Comparison of ENCODE assay signal across 13 mouse cellular contexts in the genomic region with DNA sequence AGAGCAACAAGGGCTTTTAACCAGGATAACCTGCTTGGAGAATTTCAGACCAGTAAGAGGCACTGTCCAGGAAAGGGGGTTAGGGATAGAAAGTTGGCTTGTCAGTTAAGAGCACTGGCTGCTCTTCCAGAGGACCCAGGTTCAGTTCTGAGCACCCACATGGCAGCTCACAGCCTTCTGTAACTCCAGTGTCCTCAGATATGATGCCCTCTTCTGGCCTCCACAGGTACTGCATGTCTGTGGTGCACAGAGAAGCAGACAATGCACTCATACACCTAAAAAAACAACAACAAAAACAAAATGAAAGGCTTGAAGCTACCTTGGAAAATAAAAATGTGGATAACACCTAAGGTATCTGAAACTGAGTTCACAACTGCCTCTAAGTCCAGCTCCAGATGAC.
DNase-seq lines count a peak whose midpoint lies in the region; ATAC-seq and TF ChIP-seq lines count a peak whose summit lies in the region.
"Had no signal": no experiment of that assay in that cellular context is flagged by ENCODE, and none has a peak within 500 bp of the region (broad histone marks: within the 10 kb centered on the region; RNA-seq: fewer than 3 reads in every experiment).

No protein-coding gene starts in this region.

- H3K4me2 ChIP-seq in forebrain, postnatal 0 days (ENCODE audit: low read depth) = no peak overlapping the region
- H3K4me2 ChIP-seq in forebrain, embryonic 11.5 days (ENCODE audit: low read depth, low read length, severe bottlenecking) = no peak overlapping the region
- H3K4me2 ChIP-seq in liver, postnatal 0 days (ENCODE audit: low read depth, low read length) = no peak overlapping the region
- no peak overlapping the region for H3K4me2 ChIP-seq in liver, embryonic 12.5 days
- no peak overlapping the region for H3K4me2 ChIP-seq in kidney, embryonic 14.5 days (replicated peaks; ENCODE audit: low read depth, low read length)
- H3K4me2 ChIP-seq: forebrain, embryonic 12.5 days had no signal

- no peak for TF ChIP-seq POLR2A in ES-Bruce4 (IDR thresholded peaks at IDR 0.05; ENCODE audit: insufficient read depth, low read length)

- no peaks in the 10 kb centered on the region for H3K9me3 ChIP-seq in forebrain, postnatal 0 days (ENCODE audit: low read length)
- H3K9me3 ChIP-seq in forebrain, embryonic 11.5 days (ENCODE audit: control insufficient read depth, low read length) = no peaks in the 10 kb centered on the region
- H3K9me3 ChIP-seq in liver, postnatal 0 days (ENCODE audit: low read length) = 0 out of 2 replicates have a peak, but pooled peaks cover 2% of the 10 kb centered on the region
- no peaks in the 10 kb centered on the region for H3K9me3 ChIP-seq in liver, embryonic 12.5 days (replicated peaks)
- no peaks in the 10 kb centered on the region for H3K9me3 ChIP-seq in ES-Bruce4 (replicated peaks; ENCODE audit: control insufficient read depth, insufficient read depth, low read length, poor library complexity, severe bottlenecking)
- H3K9me3 ChIP-seq in limb, embryonic 10.5 days (replicated peaks) = no peaks in the 10 kb centered on the region
- no peaks in the 10 kb centered on the region for H3K9me3 ChIP-seq in kidney, embryonic 14.5 days (ENCODE audit: control insufficient read depth, low read length)
- H3K9me3 ChIP-seq: forebrain, embryonic 12.5 days had no signal

- no peaks in the 10 kb centered on the region for H3K4me1 ChIP-seq in forebrain, postnatal 0 days (ENCODE audit: insufficient read depth)
- H3K4me1 ChIP-seq in forebrain, embryonic 11.5 days (replicated peaks; ENCODE audit: control insufficient read depth, insufficient read depth, low read length) = no peaks in the 10 kb centered on the region; the same call in 1 of the 2 replicates
- peaks cover 1% of the 10 kb centered on the region; the same call in 1 of the 2 replicates for H3K4me1 ChIP-seq in liver, postnatal 0 days (ENCODE audit: insufficient read depth)
- H3K4me1 ChIP-seq in liver, embryonic 12.5 days = peaks cover 2% of the 10 kb centered on the region; the same call in 1 of the 2 replicates
- H3K4me1 ChIP-seq in ES-Bruce4 (ENCODE audit: control insufficient read depth, insufficient read depth, low read length) = no peaks in the 10 kb centered on the region
- peaks cover 54% of the 10 kb centered on the region for H3K4me1 ChIP-seq in limb, embryonic 10.5 days
- H3K4me1 ChIP-seq in kidney, embryonic 14.5 days (ENCODE audit: control insufficient read depth, insufficient read depth, low read length) = peaks cover 31% of the 10 kb centered on the region

- no peak overlapping the region for H3K27ac ChIP-seq in forebrain, postnatal 0 days (ENCODE audit: low read depth, low read length)
- H3K27ac ChIP-seq in forebrain, embryonic 11.5 days (ENCODE audit: low read depth, low read length) = no peak overlapping the region
- no peak overlapping the region for H3K27ac ChIP-seq in liver, postnatal 0 days (ENCODE audit: low read depth)
- H3K27ac ChIP-seq in liver, embryonic 12.5 days = no peak overlapping the region
- H3K27ac ChIP-seq in ES-Bruce4 (ENCODE audit: insufficient read depth, low read length) = no peak overlapping the region
- peak overlapping the region; percentile 25; the same call in 1 of the 2 replicates for H3K27ac ChIP-seq in limb, embryonic 10.5 days
- no peak overlapping the region for H3K27ac ChIP-seq in kidney, embryonic 14.5 days (ENCODE audit: low read depth, low read length)
- H3K27ac ChIP-seq: forebrain, embryonic 12.5 days; macrophage had no signal

- TF ChIP-seq EP300 in liver, postnatal 0 days (IDR thresholded peaks at IDR 0.05; ENCODE audit: low read depth) = no peak
- no peak for TF ChIP-seq EP300 in ES-Bruce4 (IDR thresholded peaks at IDR 0.05; ENCODE audit: insufficient read depth, low read depth, low read length)

- no peak for ATAC-seq in forebrain, postnatal 0 days
- no peak for ATAC-seq in forebrain, embryonic 11.5 days (replicated peaks; ENCODE audit: low FRiP score)
- ATAC-seq in liver, postnatal 0 days = no peak
- ATAC-seq in liver, embryonic 12.5 days = no peak
- ATAC-seq in kidney, embryonic 14.5 days (ENCODE audit: low FRiP score, low TSS enrichment) = no peak

- no peak for DNase-seq in forebrain, postnatal 0 days
- DNase-seq in forebrain, embryonic 11.5 days (ENCODE audit: low spot score) = no peak
- DNase-seq in liver, postnatal 0 days = no peak
- DNase-seq in limb, embryonic 10.5 days (ENCODE audit: low spot score) = no peak
- DNase-seq in right cerebral cortex, postnatal 4 days = no peak
- DNase-seq: adrenal gland, postnatal 36 days; cerebellum, adult 18-20 months; heart, postnatal 10 days had no signal

- no peaks in the 10 kb centered on the region for H3K36me3 ChIP-seq in forebrain, postnatal 0 days (ENCODE audit: insufficient read depth)
- no peaks in the 10 kb centered on the region for H3K36me3 ChIP-seq in forebrain, embryonic 11.5 days (ENCODE audit: control insufficient read depth, insufficient read depth, low read length)
- H3K36me3 ChIP-seq in liver, postnatal 0 days (replicated peaks; ENCODE audit: insufficient read depth, low read length) = no peaks in the 10 kb centered on the region
- H3K36me3 ChIP-seq in liver, embryonic 12.5 days = no peaks in the 10 kb centered on the region
- H3K36me3 ChIP-seq in ES-Bruce4 (ENCODE audit: control insufficient read depth, insufficient read depth, low read length, poor library complexity, severe bottlenecking) = no peaks in the 10 kb centered on the region
- no peaks in the 10 kb centered on the region for H3K36me3 ChIP-seq in limb, embryonic 10.5 days
- H3K36me3 ChIP-seq in kidney, embryonic 14.5 days (ENCODE audit: control insufficient read depth, insufficient read depth, low read length) = no peaks in the 10 kb centered on the region
- H3K36me3 ChIP-seq: forebrain, embryonic 12.5 days had no signal

- no peak overlapping the region for H3K4me3 ChIP-seq in forebrain, postnatal 0 days (ENCODE audit: low read depth, low read length)
- H3K4me3 ChIP-seq in forebrain, embryonic 11.5 days (ENCODE audit: low read depth, low read length) = no peak overlapping the region
- H3K4me3 ChIP-seq in liver, postnatal 0 days (ENCODE audit: low read depth, low read length) = no peak overlapping the region
- H3K4me3 ChIP-seq in liver, embryonic 12.5 days = no peak overlapping the region
- no peak overlapping the region for H3K4me3 ChIP-seq in ES-Bruce4 (ENCODE audit: low read depth, low read length)
- no peak overlapping the region for H3K4me3 ChIP-seq in limb, embryonic 10.5 days
- H3K4me3 ChIP-seq in kidney, embryonic 14.5 days (ENCODE audit: low read length) = no peak overlapping the region
- H3K4me3 ChIP-seq: forebrain, embryonic 12.5 days had no signal

- 0 out of 2 replicates have a peak, but pooled peaks have one; percentile 38 for TF ChIP-seq CTCF in forebrain, postnatal 0 days (IDR thresholded peaks at IDR 0.05; ENCODE audit: low read depth)
- peak; percentile 58 for TF ChIP-seq CTCF in liver, postnatal 0 days (IDR thresholded peaks at IDR 0.05; ENCODE audit: low read depth)
- TF ChIP-seq CTCF in ES-Bruce4 (IDR thresholded peaks at IDR 0.05; ENCODE audit: low read depth, low read length) = peak; percentile 41

- H3K9ac ChIP-seq in forebrain, postnatal 0 days = no peak overlapping the region
- H3K9ac ChIP-seq in forebrain, embryonic 11.5 days (ENCODE audit: low read length) = no peak overlapping the region
- no peak overlapping the region for H3K9ac ChIP-seq in liver, postnatal 0 days (replicated peaks)
- H3K9ac ChIP-seq in liver, embryonic 12.5 days = no peak overlapping the region
- no peak overlapping the region for H3K9ac ChIP-seq in ES-Bruce4 (ENCODE audit: low read depth, poor library complexity, severe bottlenecking)
- no peak overlapping the region for H3K9ac ChIP-seq in kidney, embryonic 14.5 days (ENCODE audit: low read depth, low read length)
- H3K9ac ChIP-seq: forebrain, embryonic 12.5 days had no signal

- H3K27me3 ChIP-seq in forebrain, postnatal 0 days (ENCODE audit: insufficient read depth, low read length) = no peaks in the 10 kb centered on the region
- H3K27me3 ChIP-seq in forebrain, embryonic 11.5 days (ENCODE audit: control insufficient read depth, insufficient read depth, low read length) = no peaks in the 10 kb centered on the region
- H3K27me3 ChIP-seq in liver, postnatal 0 days (ENCODE audit: insufficient read depth, low read length) = no peaks in the 10 kb centered on the region
- H3K27me3 ChIP-seq in liver, embryonic 12.5 days (replicated peaks) = peaks cover 25% of the 10 kb centered on the region
- H3K27me3 ChIP-seq in ES-Bruce4 (ENCODE audit: control insufficient read depth, insufficient read depth, low read length, poor library complexity, severe bottlenecking) = no peaks in the 10 kb centered on the region
- H3K27me3 ChIP-seq in limb, embryonic 10.5 days (ENCODE audit: low read depth, poor library complexity, severe bottlenecking) = no peaks in the 10 kb centered on the region
- no peaks in the 10 kb centered on the region for H3K27me3 ChIP-seq in kidney, embryonic 14.5 days (ENCODE audit: control insufficient read depth, insufficient read depth, low read length)
- H3K27me3 ChIP-seq: forebrain, embryonic 12.5 days had no signal
